Mouse (Mus musculus) spleen, adult 18-20 months (tissue): ENCODE results near the gene Atp8a1.
A peak's percentile ranks its signal among the peaks of the same experiment; 100 is the strongest.

Source experiments
- DNase-seq, 2 experiments: peaks; one replicate each; pipeline ENCODE4 v3.0.0; 2022; ENCODE audit warnings: mixed read lengths in 2 of 2

The Atp8a1 gene

DNA sequence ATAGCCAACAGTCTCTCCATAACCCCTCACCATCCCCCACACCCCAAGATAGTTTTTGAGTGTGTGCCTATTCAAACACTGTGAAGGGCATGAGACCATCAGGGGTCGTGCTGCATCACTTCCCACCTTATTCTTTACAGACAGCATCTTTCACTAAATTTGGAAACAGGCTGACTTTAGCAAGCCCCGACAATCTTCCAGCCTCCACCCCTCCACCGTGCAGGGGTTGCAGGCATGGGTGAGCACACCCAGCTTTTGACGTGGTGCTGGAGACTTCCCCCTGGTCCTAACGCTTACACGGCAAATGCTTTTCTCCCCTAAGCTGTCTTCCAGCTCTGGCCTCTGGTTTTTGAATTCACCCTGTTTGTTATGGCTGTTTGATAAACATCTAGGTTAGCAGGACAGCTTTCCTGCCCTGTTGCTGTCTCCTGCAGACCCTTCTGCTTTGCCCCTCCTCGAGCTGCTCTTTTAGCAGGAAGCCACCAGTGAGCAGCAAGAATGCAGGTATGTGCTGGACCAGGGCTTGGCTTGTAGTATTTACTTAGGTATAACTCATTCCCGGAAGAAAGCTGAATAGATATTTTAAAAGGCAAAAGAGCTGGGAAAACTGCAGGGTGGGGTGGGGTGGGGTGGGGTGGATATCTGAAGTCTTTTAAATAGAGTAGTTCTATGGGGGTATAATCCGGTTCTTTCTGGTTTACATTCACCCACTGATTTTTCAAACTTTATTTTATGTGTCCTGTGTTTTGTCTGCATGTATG is 218.9 kb downstream of the Atp8a1 start:
- no peak for DNase-seq

- DNase-seq, result no peak
Measured at GRCm38 (mm10) chr5:67621230-67621629, 226.0 kb downstream of the Atp8a1 start.

- no peak for DNase-seq
Measured at GRCm38 (mm10) chr5:67609520-67609837, 237.8 kb downstream of the Atp8a1 start.

DNA sequence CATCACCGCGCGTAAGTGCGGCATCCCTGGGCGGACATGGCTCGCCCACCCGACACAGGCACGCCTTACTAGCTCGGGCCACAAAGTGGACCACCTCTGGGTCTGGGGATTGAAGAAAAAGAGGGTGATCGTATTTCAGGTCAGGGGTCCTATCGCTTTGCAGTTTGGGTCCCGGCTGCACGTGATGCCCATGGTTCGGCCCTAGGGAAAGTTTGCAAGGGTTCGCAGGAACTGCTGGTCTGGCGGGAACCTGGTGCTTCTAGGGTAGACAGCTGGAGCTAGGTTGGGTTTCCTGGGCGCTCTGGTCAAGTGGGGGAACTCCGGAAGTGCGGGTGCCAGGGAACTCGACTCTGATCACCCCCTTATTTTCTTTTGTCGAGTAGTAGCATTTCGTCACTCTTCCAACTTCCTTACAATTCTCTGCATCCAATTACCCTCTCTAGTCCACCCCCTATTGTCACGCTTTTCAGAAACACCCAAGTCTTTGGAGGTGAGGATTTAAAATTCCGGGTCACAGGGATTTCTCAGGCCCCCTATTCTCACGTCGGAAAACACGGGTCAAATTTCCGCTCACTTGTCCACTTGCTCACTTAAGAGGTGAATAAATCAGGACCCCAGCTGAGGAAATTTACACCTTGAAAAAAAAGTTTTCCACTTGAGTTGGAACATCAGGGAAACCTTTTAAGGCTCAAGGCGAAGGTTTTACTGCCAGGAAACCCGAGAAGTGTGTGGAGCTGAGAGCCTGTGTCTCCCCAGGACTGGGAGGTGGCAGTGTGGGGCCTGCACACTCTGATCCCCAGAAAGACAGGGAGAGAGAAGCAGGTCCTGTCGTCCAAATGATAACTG is 238.3 kb downstream of the Atp8a1 start:
- DNase-seq, result no peak

GRCm38 (mm10) chr5:67607804-67608673 is 239.2 kb downstream of the Atp8a1 start, which contains the start of gene Shisa3:
Gene Shisa3, plus strand, starts transcription at chr5:67607882.
- DNase-seq, result peak; percentile 11 to 19

DNA sequence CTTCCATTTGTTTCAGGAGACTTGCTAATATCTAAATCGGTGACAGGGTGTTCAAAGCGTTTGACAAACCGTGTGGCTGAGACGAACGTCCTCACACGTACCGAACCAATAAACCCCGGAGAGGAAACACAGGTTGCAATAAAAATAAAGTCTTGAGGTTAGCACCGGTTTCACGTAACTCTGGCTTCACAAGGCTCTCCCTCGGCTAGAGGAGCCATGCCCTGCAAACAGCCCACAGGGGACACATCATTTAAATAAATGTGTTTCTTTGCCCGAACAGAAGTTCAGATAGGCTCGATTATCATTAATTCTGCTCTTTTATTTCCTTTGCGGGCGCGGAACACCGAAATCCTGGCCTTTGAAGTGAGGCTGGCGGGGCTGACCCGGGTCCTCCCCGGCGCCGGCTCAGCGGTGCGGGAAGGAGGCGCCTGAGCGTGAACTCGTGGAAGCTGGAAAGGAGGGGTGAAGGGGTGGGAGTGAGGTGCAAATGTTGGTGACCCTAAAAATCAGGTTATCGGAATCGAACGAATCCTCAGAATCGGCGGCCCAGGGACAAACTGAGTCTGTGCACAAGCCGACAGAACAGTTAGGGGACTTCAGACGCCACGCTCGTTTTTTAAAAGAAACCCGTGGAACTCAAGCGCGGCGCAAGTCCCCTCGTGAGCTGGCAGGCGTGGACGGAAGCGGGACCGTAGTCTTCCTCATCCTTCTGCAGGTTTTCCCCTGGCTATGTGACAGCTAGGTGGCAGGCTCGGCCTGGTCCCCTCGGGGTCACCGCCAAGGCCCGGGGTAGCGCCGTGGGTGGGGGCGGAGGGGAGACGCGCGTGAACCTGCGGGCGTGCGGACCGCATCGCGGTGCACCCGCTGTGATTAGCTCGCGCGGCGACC is 240.1 kb downstream of the Atp8a1 start:
- DNase-seq, result peak; percentile 8 to 32

GRCm38 (mm10) chr5:67605951-67606350 is 241.3 kb downstream of the Atp8a1 start:
- no peak for DNase-seq

DNA sequence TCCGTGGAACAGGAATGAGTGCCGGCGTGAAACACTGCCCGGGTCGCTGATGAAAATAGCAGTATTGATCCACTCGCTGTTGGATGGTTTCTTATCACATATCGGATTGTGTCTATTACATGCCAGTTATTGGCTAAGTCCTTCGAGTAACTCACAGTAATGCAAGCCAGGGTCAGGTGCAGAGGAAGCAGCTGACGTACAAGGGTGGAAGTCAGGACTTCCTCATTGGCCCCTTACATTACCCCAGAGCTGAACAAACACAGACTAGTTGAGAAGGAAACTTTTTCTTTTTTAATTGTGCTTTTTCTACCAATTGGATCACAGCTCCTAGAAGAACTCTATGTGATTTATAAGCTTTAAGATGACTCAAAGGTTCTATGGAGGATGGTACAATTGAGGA is 247.3 kb downstream of the Atp8a1 start:
- DNase-seq, result no peak

- no peak for DNase-seq
Measured at GRCm38 (mm10) chr5:67595629-67596028, 251.6 kb downstream of the Atp8a1 start.

DNA sequence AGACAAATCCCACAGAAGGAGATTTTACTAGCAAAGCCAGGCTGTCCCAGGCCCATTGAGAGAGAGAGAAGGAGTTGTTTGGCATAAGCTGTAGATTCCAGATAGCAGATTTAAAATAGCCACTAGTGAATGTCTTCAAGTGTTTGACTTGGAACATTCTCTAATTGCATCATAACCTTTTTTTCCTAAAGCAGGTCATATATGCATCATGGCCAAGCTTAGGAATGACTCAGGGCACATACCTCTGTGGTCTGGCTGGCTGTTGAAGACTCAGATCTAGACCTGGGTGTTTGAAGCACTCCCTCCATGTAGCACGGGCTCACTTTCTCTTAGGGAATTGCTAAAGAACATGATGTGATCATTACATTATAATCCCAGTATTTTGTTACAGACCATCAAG is 252.2 kb downstream of the Atp8a1 start:
- no peak for DNase-seq

- no peak for DNase-seq
Measured at GRCm38 (mm10) chr5:67579725-67580633, 267.3 kb downstream of the Atp8a1 start.

- DNase-seq, result no peak
Measured at GRCm38 (mm10) chr5:67575705-67576104, 271.5 kb downstream of the Atp8a1 start.

DNA sequence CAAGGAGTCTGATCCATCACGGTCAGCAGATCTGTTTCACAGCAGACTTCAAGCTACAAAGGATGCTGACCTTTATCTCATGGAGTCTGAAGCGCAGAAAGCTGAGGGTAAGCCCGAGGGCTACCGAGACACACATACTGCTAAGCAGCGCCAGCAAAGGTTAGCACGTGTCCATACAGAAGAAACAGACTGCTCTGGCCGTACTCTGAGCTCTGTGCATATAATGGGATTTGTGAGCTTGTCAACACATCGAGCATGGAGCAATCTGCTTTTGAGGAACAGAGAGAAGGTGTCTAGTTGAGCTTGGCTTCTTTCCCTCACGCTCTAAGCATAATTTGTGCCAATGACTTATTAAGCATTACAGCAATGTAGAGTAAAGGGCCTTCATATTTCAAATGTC is 273.2 kb downstream of the Atp8a1 start:
- no peak for DNase-seq

DNA sequence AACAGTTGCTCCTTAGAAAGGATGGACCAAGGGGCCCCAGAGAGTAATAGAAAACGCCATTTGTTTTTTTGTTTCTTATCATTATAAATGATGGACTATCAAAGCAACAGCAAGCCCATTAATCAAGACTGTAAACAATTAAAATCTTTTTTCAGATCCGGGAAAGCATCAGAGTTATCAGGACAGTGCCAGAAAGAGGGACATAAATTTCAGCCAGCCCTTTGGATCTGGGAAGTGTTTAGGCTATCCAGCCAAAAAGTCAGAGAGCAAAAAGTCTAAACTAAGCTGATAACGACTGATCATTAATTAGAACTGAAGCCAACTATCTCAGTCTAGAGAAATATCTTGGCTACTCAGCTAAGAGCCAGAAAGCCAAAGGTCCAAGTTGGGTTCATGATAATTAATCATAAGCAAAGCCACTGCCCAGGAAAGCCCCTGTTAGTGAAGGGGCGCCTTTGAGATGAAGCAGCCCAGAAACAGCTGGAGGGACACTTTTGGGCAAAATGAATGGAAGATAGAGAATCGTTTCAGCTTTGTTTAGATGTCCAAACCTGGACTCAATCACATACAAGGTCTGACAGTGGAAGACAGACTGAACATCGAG is 274.6 kb downstream of the Atp8a1 start:
- DNase-seq, result no peak
